Mouse (Mus musculus) T-helper 17 cell (primary cell): ENCODE measurements around the gene Zfp385a.
"Not testable (repeated sequence)": the region's sequence is repeated elsewhere in the genome, so short reads cannot be mapped to it uniquely, and the experiment has no call there.

ENCODE experiments used
- in situ Hi-C, 2 experiments: fragments of 300-600 bp; cut with MboI, MseI; formaldehyde crosslinking; loops; 1 replicate in 1 of 2; 2 replicates in 1 of 2; pipeline ENCODE4 v1.15.1; 2025; ENCODE audit warnings: high pct_unique_total_duplicates in 2 of 2

Zfp385a gene

DNA sequence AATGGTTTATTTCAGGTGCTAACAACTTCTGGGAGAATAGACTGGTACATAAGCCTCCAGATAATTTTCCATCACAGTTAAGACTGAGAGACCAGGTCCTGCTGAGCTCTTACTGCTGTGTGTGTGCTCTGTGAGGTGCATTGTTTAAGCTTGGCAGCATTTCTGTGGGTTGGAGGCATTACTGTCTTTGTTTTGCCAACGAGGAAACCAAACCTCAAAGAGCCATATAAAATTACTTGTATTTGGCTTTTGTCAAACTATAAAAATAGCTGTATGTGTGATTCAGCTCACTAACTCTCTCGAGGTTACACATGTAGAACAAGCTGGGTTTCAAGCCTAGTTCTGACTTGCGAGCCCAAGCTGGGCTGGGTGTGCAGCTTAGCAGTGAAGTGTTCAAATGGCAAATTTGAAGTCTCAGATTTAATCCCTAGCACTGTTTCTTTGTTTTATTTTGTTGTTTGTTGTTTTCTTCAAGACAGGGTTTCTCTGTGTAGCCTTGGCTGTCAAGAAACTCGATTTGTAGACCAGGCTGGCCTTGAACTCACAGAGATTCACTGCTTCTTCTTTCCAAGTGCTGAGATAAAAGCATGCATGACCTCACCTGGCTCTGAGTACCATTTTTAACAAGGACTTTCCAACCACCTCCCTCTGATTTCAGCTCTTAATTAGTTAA lies 47.1 kb downstream of the Zfp385a start:
- in situ Hi-C loops: no loop called here

DNA sequence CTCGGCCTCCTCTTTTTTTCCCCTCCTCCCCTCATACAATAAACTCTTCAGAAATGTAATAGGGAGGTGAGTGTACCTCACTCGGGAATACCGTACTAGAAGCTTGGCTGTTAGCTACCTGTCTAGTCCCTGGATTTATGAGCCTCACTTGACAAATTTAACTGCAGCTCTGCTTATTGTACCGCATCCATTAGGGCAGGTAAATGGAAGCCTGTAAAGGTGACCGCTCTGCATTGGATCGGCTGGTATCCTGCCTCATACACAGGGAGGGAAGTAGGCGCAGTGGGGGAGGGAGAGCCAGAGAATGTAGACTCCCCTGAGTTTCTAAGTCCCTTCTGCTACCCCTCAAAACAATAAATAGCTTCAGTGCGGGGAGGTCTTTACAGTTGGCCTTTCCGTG lies 49.0 kb downstream of the Zfp385a start:
- in situ Hi-C loops: no loop called here

DNA sequence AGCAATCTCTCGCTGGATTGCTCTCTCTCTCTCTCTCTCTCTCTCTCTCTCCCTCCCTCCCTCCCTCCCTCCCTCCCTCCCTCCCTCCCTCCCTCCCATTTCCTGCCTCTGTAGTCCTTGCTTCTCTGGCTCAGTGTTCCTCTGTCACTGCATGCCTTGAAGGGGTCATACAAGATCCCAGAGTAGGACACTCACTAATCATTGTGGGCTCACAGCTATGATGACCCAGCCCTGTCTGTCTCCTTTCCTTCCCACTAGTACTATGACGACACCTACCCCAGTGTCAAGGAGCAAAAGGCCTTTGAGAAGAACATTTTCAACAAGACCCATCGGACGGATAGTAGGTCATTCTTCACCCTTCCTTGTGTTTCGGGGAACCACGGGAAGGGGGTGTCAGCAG lies 49.5 kb downstream of the Zfp385a start:
- in situ Hi-C loops: no loop called here

DNA sequence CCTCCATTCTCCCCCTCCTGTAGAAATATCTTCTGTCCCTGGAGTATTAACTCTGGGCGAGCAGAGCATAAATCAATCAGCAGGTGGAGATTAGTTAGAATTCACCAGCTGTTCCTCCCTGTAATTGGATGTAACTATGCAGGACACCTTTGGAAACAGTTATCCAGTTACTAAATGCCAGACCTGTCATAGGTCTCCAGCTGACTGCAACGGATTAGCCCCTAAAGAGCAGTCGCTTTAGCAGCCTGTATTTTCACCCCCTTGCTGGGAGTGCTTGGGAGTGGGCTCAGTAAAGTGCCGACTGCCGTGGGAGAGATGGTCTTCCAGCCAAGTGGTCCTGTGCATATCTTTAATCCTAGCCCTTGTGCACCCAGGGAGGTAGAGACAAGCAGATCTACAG lies 50.3 kb downstream of the Zfp385a start:
- in situ Hi-C loops: no loop called here

DNA sequence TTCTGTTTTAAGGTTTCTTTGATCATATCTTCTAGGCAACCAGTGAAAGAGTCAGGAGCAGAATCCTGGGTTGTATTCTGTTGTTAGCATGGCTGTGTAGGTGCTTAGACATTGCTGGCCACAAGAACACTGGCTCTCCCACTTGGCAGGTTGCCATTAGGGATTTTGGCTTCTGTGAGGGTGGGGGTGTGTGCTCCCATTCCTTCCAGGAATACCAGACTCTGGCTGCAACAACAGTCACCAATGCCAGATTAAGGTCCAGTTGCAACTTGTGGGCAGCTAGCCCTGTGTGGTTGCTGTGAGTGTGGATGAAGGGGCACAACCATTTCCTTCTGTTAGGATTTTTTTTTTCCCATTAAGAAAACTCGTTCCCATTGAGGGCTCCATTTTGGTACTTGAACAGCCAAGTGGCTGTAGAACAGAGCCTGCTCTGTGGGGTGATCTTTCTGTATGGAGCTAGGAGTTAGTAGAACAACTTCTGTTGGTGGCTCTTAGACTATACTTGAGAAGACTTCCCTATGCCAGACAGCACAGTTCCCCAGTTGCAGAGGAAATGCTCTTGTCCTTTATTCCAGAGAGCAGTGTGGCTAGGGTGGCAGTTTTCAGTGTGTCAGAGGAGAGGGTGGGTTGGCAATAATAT lies 54.0 kb downstream of the Zfp385a start:
- in situ Hi-C loops: no loop called here

DNA sequence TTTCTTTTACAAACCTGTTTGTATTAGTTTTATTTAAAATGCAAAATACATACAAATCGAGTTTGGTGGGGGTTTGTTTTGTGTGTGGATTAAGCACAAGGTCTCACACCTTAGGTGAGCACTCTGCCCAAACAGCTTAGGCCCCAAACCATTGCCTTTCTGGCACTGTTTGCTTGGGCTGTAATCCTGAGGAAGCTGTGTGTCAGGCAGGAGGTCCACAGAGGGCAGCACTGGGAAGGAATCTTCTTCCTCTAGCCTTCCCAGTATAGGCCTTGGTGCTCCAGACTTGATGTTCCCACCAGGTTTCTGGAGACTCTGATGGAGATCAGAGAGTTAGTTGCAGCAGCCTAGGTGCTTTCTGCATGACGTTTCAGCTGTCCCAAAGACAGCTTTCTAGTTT lies 55.2 kb downstream of the Zfp385a start:
- in situ Hi-C loops: no loop called here

DNA sequence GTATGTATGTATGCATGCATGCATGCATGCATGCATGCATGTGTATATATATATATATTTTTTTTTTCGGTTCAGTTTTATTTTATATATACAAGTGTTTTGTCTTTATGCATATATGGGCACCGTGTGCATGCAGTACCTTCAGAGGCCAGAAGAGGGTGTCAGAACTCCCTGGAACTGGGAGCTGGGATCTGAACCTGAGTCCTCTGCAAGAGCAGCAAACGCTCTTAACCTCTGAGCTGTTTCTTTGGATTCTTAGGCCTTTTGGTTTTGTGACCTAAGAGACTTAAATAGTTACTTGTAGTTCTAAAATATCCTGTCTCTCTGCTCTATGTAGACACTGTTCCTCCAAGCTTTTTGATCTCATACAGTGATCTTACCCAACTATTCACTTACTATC lies 55.8 kb downstream of the Zfp385a start:
- in situ Hi-C loops: no loop called here

DNA sequence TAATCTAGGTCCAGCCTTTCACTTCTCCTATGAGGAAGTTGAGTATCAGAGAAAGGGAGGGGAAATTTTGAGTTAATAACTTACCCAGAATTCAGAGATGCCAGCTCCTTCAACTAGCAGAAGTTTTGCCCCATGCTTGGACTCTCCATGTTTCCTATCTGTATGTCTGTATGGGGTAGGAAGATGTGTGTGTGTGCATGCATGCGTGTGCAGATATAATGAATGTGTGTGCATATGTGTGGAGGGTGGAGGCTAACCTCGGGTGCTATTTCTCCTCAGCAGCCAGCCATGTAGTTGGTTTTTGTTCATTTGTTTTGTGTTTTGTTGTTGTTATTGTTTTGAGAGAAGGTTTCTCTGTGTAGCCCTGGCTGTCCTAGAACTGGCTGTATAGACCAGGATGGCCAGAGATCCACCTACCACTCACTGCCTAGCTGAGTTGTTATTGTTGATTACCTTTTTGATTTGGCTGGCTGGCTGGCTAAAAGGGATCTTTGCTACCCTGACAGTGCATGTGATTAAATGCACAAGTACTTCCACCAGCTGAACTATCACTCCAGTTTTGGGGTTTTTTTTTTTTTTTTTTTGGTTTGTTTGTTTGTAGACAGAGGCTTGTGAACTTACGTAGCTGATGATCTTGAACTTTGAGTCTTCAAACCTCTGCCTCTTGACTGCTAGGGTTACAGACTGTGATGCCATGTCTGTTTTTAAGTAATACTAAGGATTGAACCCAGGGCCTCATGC lies 58.3 kb downstream of the Zfp385a start:
- in situ Hi-C loops: no loop called here

DNA sequence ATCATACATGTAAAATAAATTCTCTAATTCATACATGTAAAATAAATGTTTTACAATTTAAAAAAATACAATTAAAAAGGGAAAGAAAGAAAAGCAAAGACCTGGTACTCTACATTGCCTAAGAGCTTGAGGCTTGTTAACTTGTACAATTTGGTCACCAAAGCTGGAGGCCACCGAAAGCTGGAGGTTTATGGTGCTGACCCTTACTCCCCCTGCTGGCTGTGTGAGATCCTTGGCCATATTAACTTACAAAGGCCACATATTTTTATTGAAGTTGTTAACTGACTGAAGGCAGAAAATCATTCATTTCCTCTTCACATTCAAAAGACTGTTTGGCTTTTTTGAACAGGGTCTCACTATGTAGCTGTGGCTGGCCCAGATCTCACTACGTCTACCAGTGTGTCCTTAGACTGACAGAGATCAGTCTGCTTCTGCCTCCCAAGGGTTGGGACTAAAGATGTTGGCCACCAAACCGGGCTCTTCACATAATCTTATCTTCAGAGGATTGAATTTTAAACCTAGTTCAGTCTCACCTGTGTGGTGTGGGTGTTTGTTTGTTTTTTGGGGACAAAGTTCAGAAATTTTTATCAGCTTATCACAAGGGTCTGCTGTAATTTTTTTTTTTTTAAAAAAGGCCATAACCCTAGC lies 59.0 kb downstream of the Zfp385a start:
- in situ Hi-C loops: no loop called here

DNA sequence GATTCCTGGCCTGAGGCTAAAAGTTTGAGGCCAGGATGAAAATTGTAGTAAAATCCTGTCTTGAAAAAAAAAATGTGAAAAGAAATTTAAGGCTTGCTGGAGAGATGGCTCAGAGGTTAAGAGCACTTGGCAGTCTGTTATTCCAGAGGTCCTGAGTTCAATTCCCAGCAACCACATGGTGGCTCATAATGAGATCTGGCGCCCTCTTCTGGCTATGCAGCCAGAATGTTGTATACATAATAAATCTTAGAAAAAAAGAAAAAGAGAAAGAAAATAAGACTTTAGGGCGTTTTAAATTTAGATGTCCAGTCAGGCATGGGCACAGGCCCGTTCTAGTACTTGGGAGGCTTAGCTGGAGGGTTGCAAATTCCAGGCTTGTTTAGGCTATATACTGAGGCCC lies 60.1 kb downstream of the Zfp385a start:
- in situ Hi-C loops: no loop called here

DNA sequence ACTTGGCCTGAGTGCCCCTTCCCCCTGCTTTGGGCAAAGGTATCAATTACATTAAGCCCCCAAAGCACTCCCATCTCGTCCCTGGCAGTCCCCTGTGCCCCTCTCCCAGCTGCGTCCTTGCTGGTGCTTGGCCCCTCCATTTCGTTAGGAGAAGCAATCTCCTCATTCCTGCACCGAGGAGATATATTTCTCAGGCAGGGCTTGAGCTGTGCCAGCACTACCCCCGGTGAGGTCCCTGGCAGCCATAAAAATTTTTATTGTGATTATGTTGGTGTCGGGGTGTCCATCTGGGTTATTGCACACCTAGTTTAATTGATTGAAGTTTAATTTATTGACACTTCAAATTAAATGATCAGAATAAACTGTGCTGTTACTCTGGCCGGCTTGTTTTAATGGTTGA lies 61.9 kb downstream of the Zfp385a start:
- in situ Hi-C loops: no loop called here

DNA sequence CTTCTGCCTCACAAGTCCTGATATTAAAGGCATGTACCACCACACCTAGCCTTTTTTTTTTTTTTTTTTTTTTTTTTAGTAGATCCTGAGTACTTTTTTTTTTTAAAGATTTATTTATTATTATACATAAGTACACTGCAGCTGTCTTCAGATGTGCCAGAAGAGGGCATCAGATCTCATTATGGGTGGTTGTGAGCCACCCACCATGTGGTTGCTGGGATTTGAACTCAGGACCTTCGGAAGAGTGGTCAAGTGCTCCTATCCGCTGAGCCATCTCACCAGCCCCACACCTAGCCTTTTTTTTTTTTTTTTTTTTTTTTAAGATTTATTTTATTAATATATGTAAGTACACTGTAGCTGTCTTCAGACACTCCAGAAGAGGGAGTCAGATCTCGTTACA lies 64.0 kb downstream of the Zfp385a start:
- in situ Hi-C loops: not testable (repeated sequence)

DNA sequence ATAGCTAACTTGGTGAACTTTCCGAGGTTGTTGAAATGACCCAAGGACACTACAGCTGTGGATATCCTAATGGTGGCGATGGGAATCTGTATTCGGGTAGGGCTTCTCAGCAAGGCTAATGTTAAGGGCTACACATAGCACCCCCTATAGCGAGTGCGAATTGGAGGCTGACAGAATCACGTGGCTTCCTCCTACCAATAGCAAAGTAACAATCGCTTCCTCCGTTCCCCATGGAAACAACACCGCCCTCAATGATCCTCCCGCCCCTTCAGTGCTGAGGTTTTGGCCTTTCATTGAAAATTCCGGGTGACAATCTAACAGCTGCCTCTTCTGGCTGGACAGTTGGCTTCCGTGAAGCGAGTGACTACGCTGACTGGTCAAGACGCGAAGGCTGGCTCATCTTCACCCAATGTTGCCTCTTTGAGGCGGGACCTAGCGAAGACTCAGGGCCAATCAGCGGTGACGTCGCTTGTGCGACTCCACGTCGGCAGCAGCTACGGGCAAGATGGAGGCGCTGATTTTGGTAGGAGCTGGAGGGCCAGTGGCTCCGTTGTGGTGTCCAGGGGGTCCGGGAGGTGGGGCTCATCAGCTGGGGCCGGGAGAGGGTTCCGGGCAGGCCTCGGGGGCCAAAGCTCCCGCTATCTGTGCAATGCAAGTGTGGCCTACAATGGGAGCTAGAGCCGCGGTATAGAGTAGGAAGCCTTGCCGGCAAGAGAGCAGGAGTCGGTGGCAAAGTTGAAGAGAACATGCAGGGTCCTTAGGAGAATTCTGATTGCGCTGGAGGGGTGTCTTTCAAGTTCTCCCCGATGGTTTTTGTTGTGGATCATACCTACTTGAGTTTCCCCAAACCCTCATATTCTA lies 67.2 kb downstream of the Zfp385a start, which contains the start of gene Copz1:
Gene Copz1 (plus strand): TSS at position 296 of the 861 bp plus-strand sequence.
- in situ Hi-C loops: no loop called here

DNA sequence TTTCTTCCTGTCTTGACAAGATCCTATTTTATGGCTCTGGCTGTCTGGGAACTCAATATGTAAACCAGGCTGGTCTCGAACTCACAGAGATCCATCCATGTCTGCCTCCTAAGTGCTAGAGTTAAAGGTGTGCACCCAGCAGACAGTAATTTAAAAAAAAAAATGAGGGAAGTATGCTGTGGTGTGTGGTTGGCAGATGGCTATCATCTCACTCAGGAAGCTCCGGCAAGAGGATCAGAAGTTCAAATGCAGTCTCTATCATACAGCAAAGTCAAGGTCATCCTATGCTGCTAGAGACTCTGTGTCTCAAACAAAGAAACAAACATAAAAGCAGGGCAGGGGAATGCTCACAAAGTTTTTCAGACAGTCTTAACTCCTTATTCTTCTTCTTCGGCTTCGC lies 71.0 kb downstream of the Zfp385a start:
- in situ Hi-C loops: no loop called here

DNA sequence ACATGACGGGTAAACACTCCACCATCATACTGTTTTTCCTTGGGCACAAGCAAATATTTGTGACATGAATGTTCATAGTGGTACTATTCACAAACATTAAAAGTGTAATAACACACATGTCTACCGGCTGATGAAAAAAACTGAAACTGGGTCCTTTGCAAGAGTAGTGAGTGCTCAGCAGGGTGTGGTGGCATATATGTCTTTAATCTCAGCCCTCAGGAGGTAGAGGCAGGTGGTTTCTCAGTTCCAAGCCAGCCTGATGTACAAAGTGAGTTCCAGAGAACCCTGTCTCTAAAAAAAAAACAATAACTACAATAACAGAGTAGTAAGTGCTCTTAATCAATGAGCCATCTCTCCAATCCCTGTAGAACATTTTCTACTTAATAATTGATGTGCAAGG lies 75.1 kb downstream of the Zfp385a start:
- in situ Hi-C loops: no loop called here
